Mouse (Mus musculus) cerebellum, adult (tissue): ENCODE measurements around the gene Pgap3.

Source experiments
- ATAC-seq: cut with Nextera tagmentation; 2 replicates; pipeline ENCODE4 v1.9.2; 2017; ENCODE audit warnings: mild to moderate bottlenecking, moderate library complexity, mixed read lengths; ENCODE audit not compliant: insufficient number of reproducible peaks, low FRiP score, low TSS enrichment

Gene Pgap3

DNA sequence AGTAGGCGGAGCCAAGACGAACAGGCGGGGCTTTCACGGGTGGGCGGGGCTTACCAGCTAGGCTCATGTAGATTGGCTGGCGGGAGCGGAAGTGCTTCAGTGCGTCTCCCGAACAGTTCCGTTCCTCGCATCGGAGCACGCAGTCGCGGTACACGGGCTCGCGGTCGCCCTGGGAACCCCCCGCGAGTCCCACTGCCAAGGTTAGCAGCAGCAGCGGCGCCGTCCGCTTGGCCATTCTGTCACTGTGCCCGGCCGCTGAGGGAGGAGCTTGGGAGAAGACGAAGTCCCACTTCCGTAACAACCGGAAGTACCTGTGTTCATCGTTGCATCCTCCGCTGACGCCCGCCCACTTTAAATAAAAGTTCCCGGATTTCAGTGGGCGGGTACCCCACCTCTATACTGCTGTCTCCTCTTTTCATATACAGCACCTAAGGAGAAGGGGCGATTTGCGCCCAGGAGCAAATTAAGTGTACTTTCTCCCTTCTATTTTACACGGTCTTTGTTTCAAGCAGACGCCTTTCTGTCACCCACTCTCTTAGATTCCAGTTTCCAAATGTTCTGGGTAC is at the start of gene Pgap3:
Gene Pgap3 (minus strand): TSS at position 330 of the 566 bp plus-strand sequence.
- ATAC-seq = peak; percentile 85

DNA sequence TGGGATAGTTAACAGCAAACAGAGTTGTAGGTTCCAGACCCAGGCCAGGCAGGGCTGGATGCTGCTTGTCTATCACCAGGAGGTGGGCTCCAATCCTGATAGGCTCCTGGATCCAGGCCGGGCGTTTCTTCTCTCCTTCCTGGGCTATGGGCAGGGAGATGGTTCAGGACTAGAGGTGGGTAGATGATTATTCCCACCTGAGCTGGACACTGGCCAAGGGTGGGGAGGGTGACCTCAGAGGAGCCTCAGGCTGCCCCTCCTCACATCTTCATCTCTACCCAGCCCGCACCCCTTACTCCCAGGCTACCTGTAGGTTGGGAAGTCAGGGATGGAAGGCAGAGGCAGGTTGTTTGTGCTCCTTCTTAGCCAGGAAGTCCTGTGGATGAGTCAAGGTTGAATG is 49.1 kb upstream of the Pgap3 start:
- ATAC-seq = no peak

DNA sequence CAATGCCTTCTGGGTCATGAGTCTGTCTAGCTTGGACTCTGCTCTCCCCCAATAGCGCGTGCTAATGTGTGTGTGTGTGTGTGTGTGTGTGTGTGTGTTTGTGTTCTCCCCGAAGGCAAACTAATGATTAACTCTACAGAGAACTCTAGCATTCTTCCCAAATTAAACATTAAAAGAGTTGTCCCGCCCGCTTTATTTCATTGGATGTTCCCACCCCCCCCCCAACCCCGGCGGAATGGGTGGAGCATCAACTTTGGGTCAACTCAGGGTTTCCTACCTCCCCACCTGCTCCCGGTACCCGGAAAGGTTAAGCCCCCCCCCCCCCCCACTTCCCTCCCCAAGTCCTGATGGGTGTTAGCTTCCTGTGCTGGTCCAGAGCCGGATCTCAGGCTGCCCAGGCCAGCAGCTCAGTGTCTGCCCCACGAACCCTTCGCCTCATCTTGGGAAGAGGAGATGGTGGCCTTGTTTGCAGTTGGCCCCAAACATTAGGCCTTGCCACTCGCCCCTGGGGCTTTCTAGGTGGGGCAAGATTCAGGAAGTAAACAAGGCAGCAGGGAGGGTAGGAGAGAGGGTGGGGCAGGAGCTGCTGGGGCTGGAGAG is 48.0 kb upstream of the Pgap3 start:
- no peak for ATAC-seq

DNA sequence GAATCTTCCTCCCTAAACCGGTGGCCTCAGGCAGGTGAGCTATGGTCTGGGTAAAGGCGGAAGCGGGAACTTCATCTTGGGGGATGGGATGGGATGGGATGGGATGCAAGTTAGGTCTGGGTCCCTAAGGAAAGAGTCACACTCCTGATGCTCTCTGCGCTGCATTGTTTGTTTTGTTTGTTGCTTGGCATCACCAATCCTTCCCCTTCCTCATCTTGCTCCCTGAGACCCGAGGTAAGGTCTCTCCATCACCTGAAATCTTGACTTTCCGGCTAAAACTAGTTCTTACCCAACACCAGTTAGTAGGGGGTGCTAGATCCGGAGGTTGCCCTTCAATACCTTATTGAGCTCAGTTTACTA is 47.2 kb upstream of the Pgap3 start:
- ATAC-seq = no peak

DNA sequence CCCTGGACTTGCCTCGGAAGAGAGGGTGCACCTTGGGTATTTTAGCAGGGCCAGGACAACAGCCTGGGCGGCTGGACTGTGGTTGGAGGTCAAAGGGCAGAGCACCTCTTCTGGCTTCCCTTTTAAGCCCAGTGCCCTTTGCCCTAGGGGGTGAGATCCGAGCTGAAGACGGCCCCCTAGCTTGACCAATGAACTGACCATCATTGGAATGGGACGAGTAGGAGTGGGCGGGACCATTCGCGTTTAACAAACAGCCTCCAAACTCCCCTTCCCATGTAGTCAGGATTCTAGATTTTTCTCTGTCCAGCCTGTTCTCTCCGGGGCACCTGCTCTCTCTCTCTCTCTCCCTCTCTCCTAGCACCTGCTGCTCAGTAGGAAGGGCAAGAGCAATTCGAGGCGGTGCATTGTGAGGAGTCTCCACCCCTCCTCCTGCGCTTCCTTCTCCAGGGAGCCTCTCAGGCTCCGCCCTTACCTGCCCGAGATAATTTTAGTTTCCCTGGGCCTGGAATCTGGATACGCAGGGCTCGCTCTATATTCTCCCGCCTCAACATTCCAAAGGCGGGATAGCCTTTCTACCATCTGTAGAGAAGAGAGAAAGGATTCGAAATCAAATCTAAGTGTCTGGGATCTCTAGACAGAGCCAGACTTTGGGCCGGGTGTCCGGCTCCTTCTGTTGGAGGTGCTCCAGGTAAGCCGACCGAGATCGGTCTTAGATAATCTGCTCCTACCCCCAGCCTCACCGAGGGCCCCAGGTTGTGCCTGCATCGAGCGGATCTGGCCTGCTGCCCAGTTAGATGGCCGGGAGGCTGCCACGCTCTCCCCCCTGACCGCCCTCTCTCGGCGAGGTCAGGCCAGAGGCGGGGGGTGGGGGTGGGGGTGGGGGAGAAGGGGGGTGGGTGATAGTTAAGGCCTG is 46.5 kb upstream of the Pgap3 start:
- ATAC-seq = peak; percentile 77; the same call in 1 of the 2 replicates

DNA sequence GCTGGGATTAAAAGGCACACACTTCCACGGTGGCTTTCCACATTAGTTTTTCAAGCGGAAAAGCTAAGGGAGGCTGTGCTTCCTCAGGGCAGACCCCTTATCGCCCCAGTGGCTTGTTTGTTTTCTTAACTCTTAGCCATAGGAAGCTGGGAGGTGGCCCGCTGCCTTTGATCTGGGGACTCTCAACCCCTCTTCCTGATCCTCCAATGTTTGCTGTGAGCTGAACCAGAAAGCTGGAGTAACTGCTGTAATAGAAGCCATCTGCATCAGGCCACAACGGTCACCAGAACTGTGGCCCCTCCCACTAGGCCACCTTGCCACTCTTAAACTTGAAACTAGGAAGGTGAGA is 45.9 kb upstream of the Pgap3 start, which contains the start of gene Grb7:
Gene Grb7 (plus strand): TSS at position 182 of the 349 bp plus-strand sequence.
- ATAC-seq = no peak

DNA sequence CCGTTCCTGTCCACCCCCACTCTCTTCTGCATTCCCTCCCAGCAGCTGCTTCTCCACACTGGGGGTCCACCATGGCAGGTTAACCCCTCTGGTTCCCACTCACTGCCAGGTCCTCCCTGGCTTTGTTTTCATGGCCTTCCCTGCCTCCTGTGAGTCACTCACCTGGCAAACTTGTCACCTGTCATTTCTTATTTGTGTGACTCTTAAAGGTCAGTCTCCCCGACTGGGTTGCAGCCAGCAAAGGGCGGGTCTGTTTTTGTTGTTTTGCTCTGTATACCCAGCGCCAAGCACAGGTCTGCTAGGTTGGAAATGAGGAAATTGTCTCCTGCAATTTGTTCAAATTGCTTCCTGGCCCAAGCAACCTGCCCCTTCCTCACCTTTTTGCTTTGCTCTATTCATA is 45.4 kb upstream of the Pgap3 start:
- ATAC-seq = no peak

DNA sequence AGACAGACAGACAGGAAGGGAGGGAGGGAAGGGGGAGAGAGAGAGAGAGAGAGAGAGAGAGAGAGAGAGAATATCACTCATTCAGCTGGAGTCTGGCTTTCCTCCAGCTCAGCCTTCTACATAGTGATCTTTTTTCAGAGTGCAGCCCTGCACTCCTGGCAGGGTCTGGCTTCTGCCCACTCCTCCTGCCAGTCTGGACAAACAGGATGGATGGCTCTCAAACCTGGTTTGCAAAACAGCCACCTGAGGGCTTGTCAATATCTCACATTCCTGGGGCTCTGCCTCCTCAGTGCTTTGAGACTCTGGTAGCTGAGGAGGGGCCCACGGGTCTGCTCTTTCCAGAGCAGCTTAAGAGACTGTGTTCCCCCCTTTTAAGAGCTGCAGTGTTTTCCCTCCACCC is 44.9 kb upstream of the Pgap3 start:
- no peak for ATAC-seq

DNA sequence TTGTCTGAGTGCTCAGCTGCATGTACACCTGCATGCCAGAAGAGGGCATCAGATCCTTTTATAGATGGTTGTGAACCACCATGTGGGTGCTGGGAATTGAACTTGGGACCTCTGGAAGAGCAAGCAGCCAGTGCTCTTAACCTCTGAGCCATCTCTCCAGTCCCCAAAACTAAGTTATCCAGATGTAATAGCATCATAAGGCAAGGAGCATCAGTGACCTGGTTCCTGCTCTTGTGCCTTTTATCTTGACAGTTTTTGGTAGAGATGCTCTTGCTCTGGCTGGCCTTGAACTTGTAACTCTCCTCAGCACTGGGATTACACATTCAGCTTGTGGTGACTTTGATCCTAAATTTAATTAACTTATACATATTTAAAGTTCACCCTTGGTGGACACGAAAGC is 43.4 kb upstream of the Pgap3 start:
- no peak for ATAC-seq

DNA sequence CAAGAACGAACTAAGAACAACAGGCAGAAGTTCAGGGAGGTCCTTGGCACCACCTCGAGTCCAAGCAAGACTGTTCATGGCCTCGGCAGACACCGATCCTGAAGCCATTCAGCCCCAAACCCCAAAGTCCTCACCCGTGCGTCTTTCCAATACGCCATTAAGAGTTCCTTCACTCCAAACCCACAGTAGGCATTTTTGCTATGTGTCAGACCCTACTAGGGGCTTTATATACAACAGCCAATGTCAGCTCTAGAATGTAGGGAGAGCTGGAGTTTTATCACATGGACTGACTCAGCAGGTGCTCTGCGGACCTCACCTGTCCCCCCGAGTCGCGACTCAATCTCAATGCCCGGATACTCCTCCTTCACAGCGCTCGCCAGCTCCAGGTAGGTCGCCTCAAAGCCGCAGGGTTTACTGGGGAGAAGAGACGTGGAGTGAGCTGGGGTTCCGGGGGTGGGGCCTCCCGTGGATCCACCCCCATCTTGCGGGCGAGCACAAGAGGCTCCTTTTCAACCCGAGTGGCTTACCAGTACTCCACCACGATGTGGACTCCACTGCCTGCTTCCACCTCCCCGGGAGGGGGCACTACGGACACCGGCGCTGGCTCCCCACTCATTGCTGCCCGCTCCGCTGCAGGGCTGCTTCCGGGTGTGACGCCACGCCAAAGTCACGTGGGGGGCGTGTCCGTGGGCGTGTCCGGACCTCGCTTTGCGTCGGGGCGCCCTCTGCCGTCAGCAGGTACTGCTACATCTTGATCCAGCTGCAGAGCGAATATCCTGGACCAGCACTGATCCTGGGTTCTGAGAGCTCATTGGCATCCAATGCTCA is 38.3 kb upstream of the Pgap3 start, which contains the start of gene Mien1:
Gene Mien1 (minus strand): TSS at position 661 of the 828 bp plus-strand sequence.
- ATAC-seq = peak; percentile 91; the same call in 1 of the 2 replicates

DNA sequence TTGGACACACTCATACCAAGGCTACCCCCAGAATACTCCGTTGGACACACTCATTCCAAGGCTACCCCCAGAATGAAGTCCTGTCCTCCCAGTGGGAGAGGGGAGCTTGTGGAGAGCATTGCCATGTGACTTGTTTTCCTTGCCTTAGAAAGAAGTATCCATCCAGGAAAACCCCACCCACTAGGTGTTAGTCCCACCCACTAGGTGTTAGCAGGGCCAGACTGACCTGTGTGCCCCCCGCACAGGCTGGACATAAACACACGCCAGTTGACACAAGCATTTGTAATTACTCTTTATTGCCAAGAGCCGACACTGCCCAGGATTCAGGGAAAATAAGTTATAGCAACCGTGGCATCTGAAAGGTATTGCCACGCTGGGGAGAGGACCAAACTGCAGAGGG is 37.2 kb upstream of the Pgap3 start:
- ATAC-seq = no peak

DNA sequence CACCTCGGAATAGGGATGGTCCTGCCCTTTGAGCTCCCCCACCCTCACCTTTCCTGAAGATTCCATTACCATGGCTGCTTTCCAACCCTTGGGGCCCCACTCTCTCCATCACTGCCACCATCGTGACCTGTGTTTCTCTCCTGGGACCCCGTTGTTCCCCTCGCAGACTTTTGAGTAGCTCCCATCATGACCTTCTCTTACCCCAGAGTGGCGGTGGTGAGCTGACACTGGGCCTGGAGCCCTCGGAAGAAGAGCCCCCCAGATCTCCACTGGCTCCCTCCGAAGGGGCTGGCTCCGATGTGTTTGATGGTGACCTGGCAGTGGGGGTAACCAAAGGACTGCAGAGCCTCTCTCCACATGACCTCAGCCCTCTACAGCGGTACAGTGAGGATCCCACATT is 35.4 kb upstream of the Pgap3 start:
- ATAC-seq = no peak

DNA sequence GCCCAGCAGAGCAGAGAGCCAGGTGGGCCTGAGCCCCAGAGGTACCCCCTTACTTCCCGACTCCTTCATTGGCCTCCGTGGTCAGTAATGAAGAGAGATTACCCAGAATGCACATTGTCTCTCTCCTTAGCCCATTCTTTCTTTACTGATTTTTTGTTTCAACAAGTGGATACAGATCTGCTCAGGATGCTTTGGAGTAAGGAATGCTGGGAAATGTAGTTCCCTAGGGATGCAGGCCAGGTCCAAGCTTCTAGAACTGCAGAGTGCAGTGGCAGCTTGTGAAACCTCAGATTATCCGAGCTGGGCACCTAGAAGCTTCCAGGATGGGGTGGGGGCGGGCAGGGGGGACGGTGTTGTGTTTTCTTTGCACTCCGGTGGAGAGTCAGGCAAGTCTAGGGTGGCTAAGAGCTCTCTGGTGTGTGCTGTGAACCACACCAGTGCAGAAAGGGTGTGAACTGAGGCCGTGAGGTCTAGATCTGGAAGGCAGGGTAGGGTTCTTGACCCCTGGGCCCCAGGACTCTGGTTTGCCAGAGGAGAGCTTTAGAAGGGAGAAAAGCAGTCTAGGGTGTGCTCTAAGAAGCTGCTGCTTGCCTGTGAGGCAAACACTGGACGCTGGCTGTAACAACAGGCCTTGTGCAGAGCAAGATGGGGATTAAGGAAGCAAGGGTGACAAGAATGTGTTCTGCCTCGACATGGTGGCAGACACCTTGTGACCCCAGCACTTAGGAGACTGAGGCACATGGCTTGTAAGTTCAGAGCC is 31.6 kb upstream of the Pgap3 start:
- no peak for ATAC-seq

DNA sequence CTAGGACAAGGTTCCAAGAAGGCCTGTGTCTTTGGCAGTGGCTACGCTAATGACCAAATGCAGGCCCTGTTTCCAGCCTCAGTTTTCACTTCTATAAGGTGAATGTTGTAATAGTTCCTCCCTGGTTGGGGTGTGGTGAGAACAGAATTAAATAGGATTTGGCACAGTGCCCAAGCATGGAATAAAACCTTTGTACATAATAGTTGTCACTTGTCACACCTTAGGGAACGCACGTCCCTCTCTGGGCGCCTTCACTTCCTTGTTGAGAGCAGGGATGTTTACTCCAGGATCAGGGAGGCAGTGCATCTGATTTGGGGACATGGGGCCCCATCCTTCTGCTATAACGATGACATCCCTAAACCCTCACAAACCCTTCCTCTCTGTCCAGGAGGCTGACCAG is 28.1 kb upstream of the Pgap3 start:
- no peak for ATAC-seq

DNA sequence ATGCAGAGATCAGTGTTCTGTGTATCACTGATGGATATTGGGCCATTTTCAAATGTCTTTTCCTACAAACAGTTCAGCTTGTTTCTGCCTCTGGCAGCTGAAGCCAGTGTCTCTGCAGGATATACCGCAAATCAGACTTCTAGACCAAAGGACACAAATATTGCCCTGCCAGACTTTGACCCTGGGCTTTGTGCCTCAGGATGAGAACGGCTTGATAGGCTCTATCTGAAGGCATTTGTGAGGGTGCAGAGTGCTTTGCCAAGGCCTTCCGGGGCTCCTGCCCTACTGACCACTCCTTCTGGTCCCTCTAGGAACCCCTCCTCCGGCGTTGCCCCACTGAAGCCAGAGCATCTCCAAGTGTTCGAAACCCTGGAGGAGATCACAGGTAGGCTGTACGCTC is 26.3 kb upstream of the Pgap3 start:
- ATAC-seq = no peak

DNA sequence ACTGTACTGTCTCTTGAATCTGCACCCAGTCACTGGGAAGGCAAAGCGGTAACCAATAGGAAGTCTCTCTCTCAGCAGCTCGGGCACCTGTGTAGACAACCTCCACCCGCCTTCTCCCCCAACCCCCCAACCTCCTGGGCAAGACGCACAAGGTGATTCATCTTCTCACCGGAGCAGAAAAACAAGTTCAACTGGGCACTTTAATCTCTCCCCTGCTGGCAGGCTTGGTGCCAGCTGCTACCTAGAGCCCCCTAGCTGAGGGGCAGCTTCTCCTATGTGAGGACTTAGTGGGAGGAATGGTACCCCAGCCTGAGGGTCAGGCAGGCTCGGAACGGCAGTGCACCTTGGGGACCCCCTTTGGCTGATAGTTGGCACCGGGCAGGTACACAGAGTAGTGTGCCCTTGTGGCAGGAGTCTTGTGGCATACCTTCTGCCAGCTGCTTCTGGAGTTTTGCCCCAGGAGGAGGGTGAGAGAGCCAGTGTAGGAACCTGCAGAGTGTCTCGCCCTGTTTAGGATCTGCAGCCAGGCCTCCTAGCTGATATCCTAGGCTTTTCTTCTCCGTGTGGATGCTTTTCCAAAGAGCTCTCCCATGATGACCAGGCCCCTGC is 18.8 kb upstream of the Pgap3 start:
- ATAC-seq = no peak

DNA sequence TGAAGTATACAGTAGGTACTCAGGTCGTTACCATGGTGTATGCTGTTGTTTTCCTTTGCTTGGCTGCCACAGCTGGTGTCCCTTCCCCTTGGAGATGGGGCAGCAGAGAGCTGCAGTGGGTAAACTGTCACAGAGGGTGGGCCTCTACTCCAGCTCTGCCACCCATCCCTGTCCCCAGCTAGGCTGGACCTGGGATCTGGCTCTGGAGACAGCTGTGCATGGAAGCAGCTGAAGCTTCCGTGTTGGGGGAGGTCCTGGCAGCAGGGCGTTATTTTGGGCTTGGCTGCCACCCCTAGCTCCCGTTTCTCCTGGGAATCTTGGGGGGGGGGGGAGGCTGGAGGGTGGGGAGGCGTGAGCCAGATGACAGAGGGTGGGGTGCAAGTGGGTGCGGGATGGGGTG is 18.0 kb upstream of the Pgap3 start:
- ATAC-seq = no peak

DNA sequence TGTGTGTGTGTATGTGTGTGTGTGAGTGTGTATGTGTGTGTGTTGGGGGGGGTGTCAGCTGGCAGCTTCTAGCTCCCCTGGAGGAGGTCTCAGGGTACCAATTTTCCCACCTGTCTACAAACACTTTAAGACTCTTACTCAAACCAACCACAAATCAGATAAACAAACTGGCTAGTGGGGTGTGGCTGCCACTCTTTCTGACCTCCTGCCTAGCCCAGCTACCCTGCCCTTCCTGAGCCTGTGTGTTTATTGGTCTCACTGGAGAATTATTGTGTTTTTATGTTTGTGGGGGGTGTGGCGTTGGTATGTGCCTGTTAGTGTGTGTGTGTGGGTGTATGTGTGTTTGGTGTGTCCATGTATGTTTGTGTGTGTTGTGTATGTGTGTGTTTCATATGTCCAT is 16.8 kb upstream of the Pgap3 start:
- ATAC-seq = no peak

DNA sequence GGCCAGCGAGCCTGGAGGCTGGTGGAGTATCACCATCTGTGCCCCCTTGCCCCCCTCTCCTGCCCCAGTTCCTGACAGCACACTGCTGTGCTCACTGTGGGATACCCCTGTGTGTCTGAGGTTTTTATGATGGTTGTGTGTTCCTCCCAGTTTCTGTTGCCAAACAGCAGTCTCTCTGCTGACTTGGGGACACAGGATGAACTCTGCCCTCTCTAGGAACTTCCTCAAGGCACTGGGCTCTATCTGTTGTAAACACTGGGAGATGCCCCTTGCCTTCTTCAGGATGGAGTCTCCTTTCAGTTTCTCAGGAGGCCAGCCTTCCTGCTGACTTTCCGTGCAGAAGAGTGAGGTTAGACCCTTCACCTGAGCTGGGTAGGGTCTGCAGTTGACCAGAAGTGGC is 13.9 kb upstream of the Pgap3 start:
- ATAC-seq = no peak

DNA sequence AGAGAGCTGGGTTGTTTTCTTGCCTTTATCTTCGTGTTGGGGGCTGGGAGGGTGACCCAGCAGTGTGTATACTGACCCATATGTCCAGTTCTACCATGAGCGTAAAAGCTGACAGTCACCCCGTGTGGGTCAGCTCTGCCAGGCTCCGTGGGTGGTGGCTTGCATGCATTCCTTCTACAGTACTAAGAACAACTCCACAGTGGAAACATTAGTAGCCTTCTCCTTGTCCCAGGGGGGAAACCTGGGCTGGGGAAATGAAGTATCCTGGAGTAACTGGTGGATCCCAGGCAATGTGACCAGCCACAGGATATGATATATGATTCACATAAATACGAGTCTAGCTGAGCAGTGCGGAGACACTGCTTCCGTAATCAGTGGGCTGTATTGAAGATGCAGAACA is 13.4 kb upstream of the Pgap3 start:
- ATAC-seq = no peak
